Mouse (Mus musculus): ENCODE results near the gene Dcbld2. TPM values are rescaled to one million over a fixed set of nuclear protein-coding genes. Genes with fewer than 3 reads are reported as not detected.
"Not testable (repeated sequence)": the region's sequence is repeated elsewhere in the genome, so short reads cannot be mapped to it uniquely, and the experiment has no call there.

The Dcbld2 gene
- polyA plus RNA-seq, 1 experiment from 2014 or later = 4.4 TPM

DNA sequence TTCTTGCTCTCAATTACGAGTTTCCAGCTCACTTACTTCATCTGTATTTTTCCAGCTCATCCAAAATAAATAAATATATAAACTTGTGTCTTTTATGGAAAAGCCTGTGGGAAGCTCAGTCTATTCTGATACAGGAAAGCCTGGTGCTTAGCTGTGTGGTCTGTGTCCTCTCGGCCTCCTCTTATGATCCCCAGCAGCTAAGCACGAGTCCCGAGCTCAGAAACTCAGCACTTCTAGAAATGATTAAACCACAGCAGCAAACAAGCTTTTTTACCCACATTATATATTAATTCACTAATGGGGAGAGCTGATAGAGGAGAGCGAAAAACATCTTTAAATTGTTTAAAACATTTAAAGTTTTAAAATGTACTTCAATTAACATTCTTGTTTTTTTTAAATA, 48.2 kb downstream of the Dcbld2 start:
- Histone ChIP-seq H3K4me3 (replicated peaks; ENCODE audit: low read length) (no peak overlapping the region), H3K27ac (ENCODE audit: low read length) (no peak overlapping the region), H3K9ac (replicated peaks; ENCODE audit: low read depth, low read length) (no peak overlapping the region), H3K36me3 (ENCODE audit: control insufficient read depth, insufficient read depth) (no peaks in the 10 kb centered on the region), H3K27me3 (replicated peaks; ENCODE audit: control insufficient read depth, insufficient read depth, low read length) (no peaks in the 10 kb centered on the region), H3K9me3 (ENCODE audit: control insufficient read depth, low read length) (no peaks in the 10 kb centered on the region), H3K4me2 (ENCODE audit: low read length) (no peak overlapping the region), H3K4me1 (replicated peaks; ENCODE audit: control insufficient read depth, insufficient read depth, low read length) (no peaks in the 10 kb centered on the region)
- 93% methylated on average over 5 of the region's 5 CpGs for WGBS
- ATAC-seq = no peak

DNA sequence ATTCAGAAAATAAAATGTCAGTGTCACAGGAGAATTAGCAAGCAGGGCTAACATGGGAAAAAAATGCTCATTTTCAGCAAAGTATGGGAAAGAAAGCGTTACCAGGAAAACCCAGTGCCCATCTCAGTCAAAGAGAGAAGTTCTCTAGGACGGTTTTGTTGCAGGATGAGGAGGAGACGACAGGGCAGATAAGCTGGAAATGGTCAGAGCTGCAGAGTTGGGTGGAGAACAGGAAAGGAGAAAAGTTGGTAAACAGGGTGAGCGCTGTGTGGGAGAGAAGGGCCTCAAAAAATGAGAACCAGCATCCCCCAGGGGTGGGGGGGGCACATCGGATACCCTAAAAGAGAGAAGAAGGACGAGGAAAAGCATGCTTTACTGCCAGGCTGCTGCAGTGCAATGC, 48.7 kb downstream of the Dcbld2 start:
- WGBS = 87% methylated on average over 6 of the region's 6 CpGs
- no peaks in the 10 kb centered on the region for H3K9me3 ChIP-seq (ENCODE audit: control insufficient read depth, low read length)
- no peaks in the 10 kb centered on the region for H3K36me3 ChIP-seq (ENCODE audit: control insufficient read depth, insufficient read depth)
- H3K4me1 ChIP-seq (replicated peaks; ENCODE audit: control insufficient read depth, insufficient read depth, low read length) = no peaks in the 10 kb centered on the region
- no peak overlapping the region for H3K9ac ChIP-seq (replicated peaks; ENCODE audit: low read depth, low read length)
- no peak overlapping the region for H3K4me3 ChIP-seq (replicated peaks; ENCODE audit: low read length)
- H3K4me2 ChIP-seq (ENCODE audit: low read length) = no peak overlapping the region
- H3K27me3 ChIP-seq (replicated peaks; ENCODE audit: control insufficient read depth, insufficient read depth, low read length) = no peaks in the 10 kb centered on the region
- H3K27ac ChIP-seq (ENCODE audit: low read length) = no peak overlapping the region
- no peak for ATAC-seq

DNA sequence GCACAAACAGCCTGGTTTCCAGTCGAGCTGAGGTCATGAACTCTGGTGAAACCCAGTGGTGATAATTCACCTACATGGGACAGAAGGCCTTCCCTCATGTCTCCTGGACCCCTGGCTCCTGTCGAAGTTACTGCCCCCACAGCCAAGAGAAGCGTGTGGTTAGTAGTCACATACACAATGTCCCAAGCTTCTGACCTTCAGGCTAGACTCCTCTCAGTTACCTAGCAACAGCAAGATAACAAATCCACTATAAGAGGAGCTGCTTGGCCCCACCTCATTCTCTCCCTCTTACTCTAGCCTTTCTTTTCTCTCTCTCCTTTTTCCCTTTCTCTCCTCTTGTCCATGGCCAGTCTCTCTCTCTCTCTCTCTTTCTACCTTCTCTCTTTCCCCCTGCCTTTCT, 51.7 kb downstream of the Dcbld2 start:
- H3K4me3 ChIP-seq (replicated peaks; ENCODE audit: low read length); ATAC-seq; H3K27me3 ChIP-seq (replicated peaks; ENCODE audit: control insufficient read depth, insufficient read depth, low read length); H3K9ac ChIP-seq (replicated peaks; ENCODE audit: low read depth, low read length); H3K4me2 ChIP-seq (ENCODE audit: low read length); H3K4me1 ChIP-seq (replicated peaks; ENCODE audit: control insufficient read depth, insufficient read depth, low read length); H3K36me3 ChIP-seq (ENCODE audit: control insufficient read depth, insufficient read depth); H3K9me3 ChIP-seq (ENCODE audit: control insufficient read depth, low read length); H3K27ac ChIP-seq (ENCODE audit: low read length): not testable (repeated sequence)
- 72% methylated on average over 3 of the region's 3 CpGs for WGBS

DNA sequence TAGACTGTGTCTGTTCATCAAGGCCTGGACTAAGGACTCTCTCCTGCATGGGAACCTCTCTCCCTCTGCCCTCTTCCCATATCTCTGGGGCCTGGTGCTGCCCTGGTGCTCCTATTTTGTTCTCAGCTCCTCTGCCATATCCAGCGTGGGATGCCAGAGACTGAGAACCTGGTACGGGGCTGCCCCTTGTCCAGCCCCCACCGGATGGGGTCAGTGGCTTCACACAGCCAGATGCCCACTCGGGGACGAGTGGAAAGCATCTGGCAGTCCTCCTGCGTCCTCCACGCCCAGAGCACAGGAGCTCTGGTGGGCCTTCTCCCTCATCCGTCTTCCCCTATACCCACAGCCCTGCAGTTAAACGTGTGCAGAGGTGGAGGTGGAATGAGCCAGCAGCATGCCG, 52.1 kb downstream of the Dcbld2 start:
- ATAC-seq = no peak
- Histone ChIP-seq H3K27ac (ENCODE audit: low read length) (no peak overlapping the region), H3K9me3 (ENCODE audit: control insufficient read depth, low read length) (no peaks in the 10 kb centered on the region), H3K4me1 (replicated peaks; ENCODE audit: control insufficient read depth, insufficient read depth, low read length) (no peaks in the 10 kb centered on the region), H3K4me3 (replicated peaks; ENCODE audit: low read length) (no peak overlapping the region), H3K36me3 (ENCODE audit: control insufficient read depth, insufficient read depth) (peaks cover 5% of the 10 kb centered on the region; the same call in 1 of the 2 replicates), H3K27me3 (replicated peaks; ENCODE audit: control insufficient read depth, insufficient read depth, low read length) (no peaks in the 10 kb centered on the region), H3K4me2 (ENCODE audit: low read length) (no peak overlapping the region), H3K9ac (replicated peaks; ENCODE audit: low read depth, low read length) (no peak overlapping the region)
- WGBS = 91% methylated on average over 10 of the region's 10 CpGs

DNA sequence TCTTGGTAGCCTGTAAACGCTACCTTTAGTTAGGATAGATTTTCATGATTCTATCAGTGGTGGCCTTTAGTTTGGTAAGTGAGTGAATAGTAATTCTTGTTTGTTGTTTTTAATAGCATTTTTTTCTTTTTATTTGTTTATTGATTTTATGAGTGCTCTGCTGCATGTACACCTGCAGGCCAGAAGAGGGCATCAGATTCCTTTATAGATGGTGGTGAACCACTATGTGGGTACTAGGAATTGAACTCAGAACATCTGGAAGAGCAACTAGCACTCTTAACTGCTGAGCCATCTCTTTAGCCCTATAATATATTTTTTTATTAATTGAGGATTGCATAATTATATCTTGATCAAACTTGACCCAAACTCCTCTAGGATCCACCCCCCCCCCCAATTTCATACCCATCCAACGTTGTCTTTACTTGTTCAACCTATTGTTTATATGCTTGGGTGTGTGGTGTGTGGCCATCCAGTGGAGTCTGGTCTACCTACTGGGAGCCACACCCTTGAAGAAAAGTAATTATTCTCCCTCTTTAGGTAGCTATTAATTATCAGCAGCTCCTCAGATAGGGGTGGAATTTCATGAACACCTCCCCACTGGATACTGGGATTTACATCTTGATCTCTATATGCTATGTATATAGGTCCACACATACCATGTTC, 53.7 kb downstream of the Dcbld2 start:
- H3K4me3 ChIP-seq (replicated peaks; ENCODE audit: low read length) = no peak overlapping the region
- no peak overlapping the region for H3K4me2 ChIP-seq (ENCODE audit: low read length)
- H3K27me3 ChIP-seq (replicated peaks; ENCODE audit: control insufficient read depth, insufficient read depth, low read length) = no peaks in the 10 kb centered on the region
- WGBS = 98% methylated on average over 2 of the region's 2 CpGs
- H3K27ac ChIP-seq (ENCODE audit: low read length) = no peak overlapping the region
- no peak overlapping the region for H3K9ac ChIP-seq (replicated peaks; ENCODE audit: low read depth, low read length)
- ATAC-seq = no peak
- H3K4me1 ChIP-seq (replicated peaks; ENCODE audit: control insufficient read depth, insufficient read depth, low read length) = no peaks in the 10 kb centered on the region
- peaks cover 5% of the 10 kb centered on the region; the same call in 1 of the 2 replicates for H3K36me3 ChIP-seq (ENCODE audit: control insufficient read depth, insufficient read depth)
- H3K9me3 ChIP-seq (ENCODE audit: control insufficient read depth, low read length) = no peaks in the 10 kb centered on the region

DNA sequence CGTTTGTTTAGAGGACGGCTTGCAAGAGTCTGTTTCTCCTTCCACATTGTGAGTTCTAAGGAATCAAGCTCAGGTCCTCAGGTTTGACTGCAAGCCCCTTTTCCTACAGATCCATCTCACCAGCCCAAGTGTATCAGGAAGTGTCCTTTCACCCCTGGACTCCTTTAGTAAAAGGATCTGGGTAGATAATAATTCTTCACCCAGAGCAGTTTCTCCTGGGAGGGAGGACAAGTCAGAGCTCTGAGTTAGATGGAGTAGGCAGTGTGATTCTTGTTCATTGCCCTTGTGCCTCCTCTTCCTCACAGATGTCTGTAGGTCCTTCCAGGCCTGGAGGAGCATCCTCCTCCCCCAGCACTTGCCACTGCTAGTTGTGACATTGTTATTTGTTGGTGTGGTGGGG, 54.3 kb downstream of the Dcbld2 start:
- peaks cover 5% of the 10 kb centered on the region; the same call in 1 of the 2 replicates for H3K36me3 ChIP-seq (ENCODE audit: control insufficient read depth, insufficient read depth)
- H3K4me1 ChIP-seq (replicated peaks; ENCODE audit: control insufficient read depth, insufficient read depth, low read length) = no peaks in the 10 kb centered on the region
- no peak overlapping the region for H3K27ac ChIP-seq (ENCODE audit: low read length)
- 97% methylated on average over 2 of the region's 2 CpGs for WGBS
- no peak for ATAC-seq
- H3K4me3 ChIP-seq (replicated peaks; ENCODE audit: low read length) = no peak overlapping the region
- no peak overlapping the region for H3K9ac ChIP-seq (replicated peaks; ENCODE audit: low read depth, low read length)
- H3K4me2 ChIP-seq (ENCODE audit: low read length) = no peak overlapping the region
- no peaks in the 10 kb centered on the region for H3K27me3 ChIP-seq (replicated peaks; ENCODE audit: control insufficient read depth, insufficient read depth, low read length)
- H3K9me3 ChIP-seq (ENCODE audit: control insufficient read depth, low read length) = no peaks in the 10 kb centered on the region

DNA sequence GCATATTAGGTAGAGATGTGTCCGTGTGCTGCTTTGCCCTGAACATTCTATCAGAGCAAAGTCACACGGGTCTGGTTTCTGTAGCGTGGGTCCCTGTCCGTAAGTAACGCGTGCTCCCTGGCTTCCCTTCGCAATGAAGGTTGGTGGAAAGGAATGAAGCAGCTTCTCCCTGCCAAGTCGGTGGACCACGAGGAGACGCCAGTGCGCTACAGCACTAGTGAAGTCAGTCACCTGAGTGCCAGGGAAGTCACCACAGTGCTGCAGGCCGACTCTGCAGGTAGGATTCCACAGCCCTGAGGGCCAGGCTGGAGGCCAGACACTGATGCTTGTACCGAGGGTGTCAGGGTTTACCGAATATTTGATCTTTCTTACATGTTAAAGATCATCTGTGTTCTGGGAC, 55.8 kb downstream of the Dcbld2 start:
- no peak for ATAC-seq
- Histone ChIP-seq H3K27ac (ENCODE audit: low read length) (no peak overlapping the region), H3K4me2 (ENCODE audit: low read length) (no peak overlapping the region), H3K4me1 (replicated peaks; ENCODE audit: control insufficient read depth, insufficient read depth, low read length) (no peaks in the 10 kb centered on the region), H3K4me3 (replicated peaks; ENCODE audit: low read length) (no peak overlapping the region), H3K36me3 (ENCODE audit: control insufficient read depth, insufficient read depth) (peaks cover 5% of the 10 kb centered on the region; the same call in 1 of the 2 replicates), H3K9me3 (ENCODE audit: control insufficient read depth, low read length) (no peaks in the 10 kb centered on the region), H3K9ac (replicated peaks; ENCODE audit: low read depth, low read length) (no peak overlapping the region), H3K27me3 (replicated peaks; ENCODE audit: control insufficient read depth, insufficient read depth, low read length) (no peaks in the 10 kb centered on the region)
- WGBS = 93% methylated on average over 14 of the region's 14 CpGs

DNA sequence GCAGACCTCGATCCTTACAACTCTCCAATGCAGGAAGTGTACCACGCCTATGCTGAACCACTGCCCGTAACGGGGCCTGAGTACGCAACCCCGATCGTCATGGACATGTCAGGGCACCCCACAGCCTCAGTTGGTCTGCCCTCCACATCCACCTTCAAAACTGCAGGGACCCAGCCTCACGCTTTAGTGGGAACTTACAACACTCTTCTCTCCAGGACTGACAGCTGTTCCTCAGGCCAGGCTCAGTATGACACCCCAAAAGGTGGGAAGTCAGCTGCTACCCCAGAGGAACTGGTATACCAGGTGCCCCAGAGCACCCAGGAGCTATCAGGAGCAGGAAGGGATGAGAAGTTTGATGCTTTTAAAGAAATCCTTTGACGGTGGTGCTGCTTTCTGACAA, 57.2 kb downstream of the Dcbld2 start:
- no peak for ATAC-seq
- Histone ChIP-seq H3K9me3 (ENCODE audit: control insufficient read depth, low read length) (no peaks in the 10 kb centered on the region), H3K27ac (ENCODE audit: low read length) (no peak overlapping the region), H3K4me1 (replicated peaks; ENCODE audit: control insufficient read depth, insufficient read depth, low read length) (no peaks in the 10 kb centered on the region), H3K4me3 (replicated peaks; ENCODE audit: low read length) (no peak overlapping the region), H3K36me3 (ENCODE audit: control insufficient read depth, insufficient read depth) (peaks cover 5% of the 10 kb centered on the region; the same call in 1 of the 2 replicates), H3K27me3 (replicated peaks; ENCODE audit: control insufficient read depth, insufficient read depth, low read length) (no peaks in the 10 kb centered on the region), H3K4me2 (ENCODE audit: low read length) (no peak overlapping the region), H3K9ac (replicated peaks; ENCODE audit: low read depth, low read length) (no peak overlapping the region)
- WGBS = 95% methylated on average over 9 of the region's 9 CpGs

DNA sequence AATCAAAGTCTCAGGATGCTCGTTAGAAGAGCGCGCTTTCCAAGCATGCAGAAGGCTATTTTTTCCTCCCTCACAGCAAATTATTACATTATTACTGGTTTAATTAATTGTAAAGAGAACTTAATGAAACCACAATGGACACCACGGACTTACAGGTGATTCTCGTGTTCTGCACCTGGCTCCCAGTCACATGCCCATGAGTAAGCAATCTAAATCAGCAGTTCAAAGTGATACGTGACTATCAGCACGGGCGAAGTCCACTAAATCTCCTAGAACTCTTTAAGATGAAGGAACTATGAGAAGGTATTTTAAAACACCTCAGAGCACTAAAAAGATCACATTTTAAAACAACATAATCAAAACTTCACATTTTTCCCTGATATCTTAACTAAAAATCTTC, 61.8 kb downstream of the Dcbld2 start:
- Histone ChIP-seq H3K9me3 (ENCODE audit: control insufficient read depth, low read length) (no peaks in the 10 kb centered on the region), H3K36me3 (ENCODE audit: control insufficient read depth, insufficient read depth) (0 out of 2 replicates have a peak, but pooled peaks cover 3% of the 10 kb centered on the region), H3K27me3 (replicated peaks; ENCODE audit: control insufficient read depth, insufficient read depth, low read length) (no peaks in the 10 kb centered on the region), H3K4me2 (ENCODE audit: low read length) (no peak overlapping the region), H3K27ac (ENCODE audit: low read length) (no peak overlapping the region), H3K4me1 (replicated peaks; ENCODE audit: control insufficient read depth, insufficient read depth, low read length) (no peaks in the 10 kb centered on the region), H3K9ac (replicated peaks; ENCODE audit: low read depth, low read length) (no peak overlapping the region), H3K4me3 (replicated peaks; ENCODE audit: low read length) (no peak overlapping the region)
- WGBS = 80% methylated on average over 8 of the region's 8 CpGs
- no peak for ATAC-seq

DNA sequence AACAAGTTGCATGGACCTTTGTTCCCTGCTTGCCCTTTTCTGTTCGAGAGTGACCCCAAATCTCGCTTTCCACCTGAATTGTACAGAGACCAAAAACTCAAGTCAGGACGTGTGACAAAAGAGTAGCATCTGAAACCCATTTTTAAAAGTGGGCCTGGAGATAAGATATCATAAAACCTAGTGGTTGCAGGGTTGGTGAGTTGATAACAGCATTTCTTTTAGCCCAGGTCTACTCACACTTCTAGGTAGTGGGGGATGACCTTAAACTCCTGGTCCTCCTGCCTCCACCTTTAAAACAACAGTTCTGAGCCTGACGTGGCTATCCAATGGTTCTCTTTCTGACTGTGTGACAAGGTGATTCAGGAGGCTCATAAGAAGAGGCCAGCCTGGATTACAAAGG, 62.6 kb downstream of the Dcbld2 start:
- H3K9ac ChIP-seq (replicated peaks; ENCODE audit: low read depth, low read length) = no peak overlapping the region
- WGBS = 87% methylated on average over 4 of the region's 4 CpGs

More for the DNA sequence above, 62.6 kb downstream of the Dcbld2 start:
- no peak for ATAC-seq
- no peak overlapping the region for H3K27ac ChIP-seq (ENCODE audit: low read length)
- H3K4me3 ChIP-seq (replicated peaks; ENCODE audit: low read length) = no peak overlapping the region
- no peaks in the 10 kb centered on the region for H3K4me1 ChIP-seq (replicated peaks; ENCODE audit: control insufficient read depth, insufficient read depth, low read length)
- H3K9me3 ChIP-seq (ENCODE audit: control insufficient read depth, low read length) = no peaks in the 10 kb centered on the region
- no peaks in the 10 kb centered on the region for H3K27me3 ChIP-seq (replicated peaks; ENCODE audit: control insufficient read depth, insufficient read depth, low read length)
- 0 out of 2 replicates have a peak, but pooled peaks cover 3% of the 10 kb centered on the region for H3K36me3 ChIP-seq (ENCODE audit: control insufficient read depth, insufficient read depth)
- H3K4me2 ChIP-seq (ENCODE audit: low read length) = no peak overlapping the region

All from forebrain, embryonic 16.5 days (tissue).